Mouse (Mus musculus) intestine, embryonic 16.5 days (tissue): ENCODE results near the gene Rps23. TPM values are rescaled to one million over a fixed set of nuclear protein-coding genes. Genes with fewer than 3 reads are reported as not detected.
"Not testable (repeated sequence)": the region's sequence is repeated elsewhere in the genome, so short reads cannot be mapped to it uniquely, and the experiment has no call there.

Source experiments
- ATAC-seq: fragments of 200-750 bp; cut with Nextera tagmentation; 2 replicates; pipeline ENCODE4 v1.8.0; 2017; ENCODE audit warnings: moderate TSS enrichment, moderate library complexity
- H3K27ac ChIP-seq: fragments of 300-500 bp; sonication (generic); 2 replicates; pipeline ENCODE4 v1.5.1; 2014; ENCODE audit warnings: mild to moderate bottlenecking, low read length
- H3K27me3 ChIP-seq: fragments of 300-500 bp; sonication (generic); replicated peaks from 2 replicates; pipeline ENCODE4 v1.6.1; 2014; ENCODE audit warnings: low read length, control low read depth, mixed read lengths; ENCODE audit not compliant: control insufficient read depth, insufficient read depth
- H3K36me3 ChIP-seq: fragments of 300-500 bp; sonication (generic); 2 replicates; pipeline ENCODE4 v1.6.1; 2014; ENCODE audit warnings: low read length, control low read depth; ENCODE audit not compliant: control insufficient read depth, insufficient read depth
- H3K4me1 ChIP-seq: fragments of 300-500 bp; sonication (generic); 2 replicates; pipeline ENCODE4 v1.6.1; 2014; ENCODE audit warnings: low read length, control low read depth, mixed read lengths; ENCODE audit not compliant: control insufficient read depth, insufficient read depth
- H3K4me2 ChIP-seq: fragments of 300-500 bp; sonication (generic); 2 replicates; pipeline ENCODE4 v1.6.1; 2014; ENCODE audit warnings: low read depth, low read length, control low read depth
- H3K4me3 ChIP-seq: fragments of 300-500 bp; sonication (generic); 2 replicates; pipeline ENCODE4 v1.5.1; 2014; ENCODE audit warnings: mild to moderate bottlenecking, low read length
- H3K9ac ChIP-seq: fragments of 300-500 bp; sonication (generic); 2 replicates; pipeline ENCODE4 v1.6.1; 2014; ENCODE audit warnings: low read depth, low read length
- H3K9me3 ChIP-seq: fragments of 300-500 bp; sonication (generic); 2 replicates; pipeline ENCODE4 v1.6.1; 2016; ENCODE audit warnings: low read length, control low read depth; ENCODE audit not compliant: control insufficient read depth
- WGBS: fragments of 180-500 bp; shearing (Covaris S2); extraction: QIAGEN DNeasy Blood & Tissue Kit; methylation state at CpG from one replicate; pipeline ENCODE4 v1.1.7; 2014; 5-methylcytosine and 5-hydroxymethylcytosine counted together
- polyA plus RNA-seq: library from polyadenylated mRNA; unstranded; fragments of >200 nt; fragmentation: Nextera tagmentation; extraction: Ambion mirVana; gene quantifications from 2 replicates; pipeline ENCODE4 v1.2.1, GENCODE M21; 2015

The Rps23 gene
- polyA plus RNA-seq, 1 experiment from 2014 or later, result 163 TPM

GRCm38 (mm10) chr13:90928266-90928665 is 5.5 kb downstream of the Rps23 start:
- not testable (repeated sequence) for H3K4me3 ChIP-seq, ATAC-seq, H3K9ac ChIP-seq, H3K27me3 ChIP-seq, H3K27ac ChIP-seq, H3K36me3 ChIP-seq, H3K9me3 ChIP-seq, H3K4me2 ChIP-seq, H3K4me1 ChIP-seq
- 87% methylated on average over 10 of the region's 10 CpGs for WGBS

- no peak overlapping the region for H3K27ac ChIP-seq
- H3K4me2 ChIP-seq, result no peak overlapping the region
- peaks cover 6% of the 10 kb centered on the region; the same call in 1 of the 2 replicates for H3K36me3 ChIP-seq
- ATAC-seq, result peak; percentile 27; the same call in 1 of the 2 replicates
- H3K9me3 ChIP-seq, result no peaks in the 10 kb centered on the region
- H3K4me1 ChIP-seq, result no peaks in the 10 kb centered on the region
- H3K9ac ChIP-seq, result no peak overlapping the region
- 25% methylated on average over 5 of the region's 5 CpGs for WGBS
- H3K27me3 ChIP-seq, result no peaks in the 10 kb centered on the region
- no peak overlapping the region for H3K4me3 ChIP-seq
Observed at GRCm38 (mm10) chr13:90929847-90930246, 7.1 kb downstream of the Rps23 start.

GRCm38 (mm10) chr13:90933256-90933655 is 10.5 kb downstream of the Rps23 start:
- Histone ChIP-seq H3K36me3 (0 out of 2 replicates have a peak, but pooled peaks cover 3% of the 10 kb centered on the region), H3K4me3 (no peak overlapping the region), H3K9ac (no peak overlapping the region), H3K4me1 (no peaks in the 10 kb centered on the region), H3K4me2 (no peak overlapping the region), H3K9me3 (no peaks in the 10 kb centered on the region), H3K27ac (no peak overlapping the region), H3K27me3 (no peaks in the 10 kb centered on the region)
- WGBS, result 78% methylated on average over 3 of the region's 3 CpGs
- no peak for ATAC-seq

- no peaks in the 10 kb centered on the region for H3K4me1 ChIP-seq
- H3K27me3 ChIP-seq, result no peaks in the 10 kb centered on the region
- H3K4me3 ChIP-seq, result no peak overlapping the region
- no peak for ATAC-seq
- H3K9ac ChIP-seq, result no peak overlapping the region
- H3K9me3 ChIP-seq, result no peaks in the 10 kb centered on the region
- no peak overlapping the region for H3K4me2 ChIP-seq
- H3K36me3 ChIP-seq, result no peaks in the 10 kb centered on the region
- 81% methylated on average over 7 of the region's 7 CpGs for WGBS
- no peak overlapping the region for H3K27ac ChIP-seq
Observed at GRCm38 (mm10) chr13:90935852-90936251, 13.1 kb downstream of the Rps23 start.

GRCm38 (mm10) chr13:90939192-90939591 is 16.4 kb downstream of the Rps23 start:
- peak; percentile 55 for ATAC-seq
- 55% methylated on average over 6 of the region's 6 CpGs for WGBS

GRCm38 (mm10) chr13:90939600-90939999 is 16.8 kb downstream of the Rps23 start:
- H3K4me3 ChIP-seq, result no peak overlapping the region
- H3K27ac ChIP-seq, result no peak overlapping the region
- no peak overlapping the region for H3K9ac ChIP-seq
- no peaks in the 10 kb centered on the region for H3K27me3 ChIP-seq
- no peaks in the 10 kb centered on the region for H3K9me3 ChIP-seq
- H3K4me1 ChIP-seq, result no peaks in the 10 kb centered on the region
- H3K36me3 ChIP-seq, result no peaks in the 10 kb centered on the region
- WGBS, result 84% methylated on average over 5 of the region's 5 CpGs
- H3K4me2 ChIP-seq, result no peak overlapping the region
- no peak for ATAC-seq

More at GRCm38 (mm10) chr13:90939192-90939591, 16.4 kb downstream of the Rps23 start:
- Histone ChIP-seq H3K27me3 (no peaks in the 10 kb centered on the region), H3K9ac (no peak overlapping the region), H3K4me1 (no peaks in the 10 kb centered on the region), H3K9me3 (no peaks in the 10 kb centered on the region), H3K36me3 (no peaks in the 10 kb centered on the region), H3K4me3 (no peak overlapping the region), H3K27ac (no peak overlapping the region), H3K4me2 (no peak overlapping the region)

- Histone ChIP-seq H3K4me1 (no peaks in the 10 kb centered on the region), H3K4me3 (no peak overlapping the region), H3K9ac (no peak overlapping the region), H3K27ac (no peak overlapping the region), H3K27me3 (no peaks in the 10 kb centered on the region), H3K9me3 (no peaks in the 10 kb centered on the region), H3K36me3 (no peaks in the 10 kb centered on the region), H3K4me2 (no peak overlapping the region)
- no peak for ATAC-seq
- 60% methylated on average over 2 of the region's 2 CpGs for WGBS
Observed at GRCm38 (mm10) chr13:90958894-90959293, 36.1 kb downstream of the Rps23 start.

- Histone ChIP-seq H3K27me3 (no peaks in the 10 kb centered on the region), H3K4me2 (no peak overlapping the region), H3K36me3 (no peaks in the 10 kb centered on the region), H3K9me3 (no peaks in the 10 kb centered on the region), H3K9ac (no peak overlapping the region), H3K4me1 (no peaks in the 10 kb centered on the region), H3K4me3 (no peak overlapping the region), H3K27ac (no peak overlapping the region)
- ATAC-seq, result no peak
- WGBS, result 90% methylated on average over 8 of the region's 8 CpGs
Observed at GRCm38 (mm10) chr13:90960591-90960990, 37.8 kb downstream of the Rps23 start.

- Histone ChIP-seq H3K4me2 (no peak overlapping the region), H3K36me3 (no peaks in the 10 kb centered on the region), H3K27ac (no peak overlapping the region), H3K9ac (no peak overlapping the region), H3K27me3 (no peaks in the 10 kb centered on the region), H3K4me3 (no peak overlapping the region), H3K4me1 (no peaks in the 10 kb centered on the region), H3K9me3 (no peaks in the 10 kb centered on the region)
- ATAC-seq, result peak; percentile 66; the same call in 1 of the 2 replicates
- 61% methylated on average over 10 of the region's 10 CpGs for WGBS
Observed at GRCm38 (mm10) chr13:90962836-90963760, 40.3 kb downstream of the Rps23 start.
